In the genomic region with DNA sequence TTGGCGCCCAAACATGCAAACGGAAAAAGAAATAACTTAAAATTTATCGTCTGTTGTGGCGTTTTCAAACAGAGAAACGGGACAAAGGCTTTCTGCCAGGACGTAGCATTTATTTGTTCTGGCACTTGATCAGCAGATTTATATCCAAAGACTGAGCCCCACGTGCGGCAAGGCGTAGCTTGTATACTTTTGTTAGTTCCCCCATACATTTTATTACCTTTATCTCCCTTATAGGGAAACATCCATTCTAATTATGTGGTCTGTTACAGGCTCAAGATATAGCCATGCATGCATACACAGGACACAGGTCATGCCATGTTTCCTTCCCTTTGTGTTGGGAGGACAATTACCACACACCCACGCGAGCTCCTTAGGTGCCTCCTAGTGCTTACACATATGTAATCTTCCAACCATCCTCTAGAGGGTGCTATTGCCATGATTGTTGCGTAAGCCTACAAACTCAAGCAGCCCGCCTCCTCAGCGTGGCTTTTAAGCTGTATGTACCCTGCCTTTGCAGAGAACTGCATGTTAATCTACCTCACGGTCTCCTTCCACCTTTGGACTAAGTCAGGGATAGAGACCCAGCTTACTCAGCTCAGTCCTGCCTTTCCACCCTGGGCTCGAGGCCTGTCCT, we compare ENCODE assay signal across 8 mouse cellular contexts. TPM values are rescaled to one million over a fixed set of nuclear protein-coding genes. Genes with fewer than 3 reads are reported as not detected.
DNase-seq lines count a peak whose midpoint lies in the region; ATAC-seq and TF ChIP-seq lines count a peak whose summit lies in the region.

No protein-coding gene starts in this region.

- no peaks in the 10 kb centered on the region for H3K27me3 ChIP-seq in embryonic facial prominence, embryonic 11.5 days (ENCODE audit: control insufficient read depth, insufficient read depth, low read length)
- no peaks in the 10 kb centered on the region for H3K27me3 ChIP-seq in heart, adult 2 months (ENCODE audit: control insufficient read depth, insufficient read depth, low read length)
- H3K27me3 ChIP-seq in limb, embryonic 12.5 days, result peaks cover 4% of the 10 kb centered on the region
- H3K27me3 ChIP-seq in midbrain, embryonic 14.5 days (ENCODE audit: control insufficient read depth, insufficient read depth, low read length), result peaks cover 2% of the 10 kb centered on the region; the same call in 1 of the 2 replicates
- H3K27me3 ChIP-seq in spleen, adult 2 months (ENCODE audit: control insufficient read depth, insufficient read depth, low read length), result no peaks in the 10 kb centered on the region

- no peak overlapping the region for H3K4me2 ChIP-seq in embryonic facial prominence, embryonic 11.5 days (ENCODE audit: low read depth, low read length)
- H3K4me2 ChIP-seq in limb, embryonic 12.5 days, result peak overlapping the region; percentile 39
- no peak overlapping the region for H3K4me2 ChIP-seq in midbrain, embryonic 14.5 days (ENCODE audit: low read length)

- H3K79me2 ChIP-seq in heart, adult 2 months (replicated peaks; ENCODE audit: control insufficient read depth, insufficient read depth, low read length), result no peaks in the 10 kb centered on the region

- H3K9me3 ChIP-seq in embryonic facial prominence, embryonic 11.5 days (replicated peaks; ENCODE audit: control insufficient read depth, low read length), result no peaks in the 10 kb centered on the region
- H3K9me3 ChIP-seq in limb, embryonic 12.5 days, result no peaks in the 10 kb centered on the region
- H3K9me3 ChIP-seq in midbrain, embryonic 14.5 days (ENCODE audit: control insufficient read depth, low read length), result no peaks in the 10 kb centered on the region

- H3K36me3 ChIP-seq in embryonic facial prominence, embryonic 11.5 days (replicated peaks; ENCODE audit: control insufficient read depth, insufficient read depth, low read depth, low read length), result no peaks in the 10 kb centered on the region
- no peaks in the 10 kb centered on the region for H3K36me3 ChIP-seq in heart, adult 2 months (ENCODE audit: control insufficient read depth, insufficient read depth, low read length)
- H3K36me3 ChIP-seq in limb, embryonic 12.5 days, result no peaks in the 10 kb centered on the region
- no peaks in the 10 kb centered on the region for H3K36me3 ChIP-seq in midbrain, embryonic 14.5 days (ENCODE audit: control insufficient read depth, insufficient read depth, low read length)
- H3K36me3 ChIP-seq in spleen, adult 2 months (ENCODE audit: control insufficient read depth, insufficient read depth, low read length), result no peaks in the 10 kb centered on the region

- TF ChIP-seq EP300 in heart, adult 2 months (IDR thresholded peaks at IDR 0.05; ENCODE audit: insufficient read depth, low read depth, low read length), result 0 out of 2 replicates have a peak, but pooled peaks have one; percentile 69

- H3K27ac ChIP-seq in embryonic facial prominence, embryonic 11.5 days (replicated peaks; ENCODE audit: low read depth, low read length), result no peak overlapping the region
- H3K27ac ChIP-seq in heart, adult 2 months, result no peak overlapping the region
- H3K27ac ChIP-seq in limb, embryonic 12.5 days, result no peak overlapping the region
- H3K27ac ChIP-seq in midbrain, embryonic 14.5 days (replicated peaks; ENCODE audit: low read depth, low read length), result no peak overlapping the region
- no peak overlapping the region for H3K27ac ChIP-seq in spleen, adult 2 months (ENCODE audit: insufficient read depth, low read length)

- H3K4me3 ChIP-seq in embryonic facial prominence, embryonic 11.5 days (ENCODE audit: low read depth, low read length), result no peak overlapping the region
- no peak overlapping the region for H3K4me3 ChIP-seq in heart, adult 2 months
- no peak overlapping the region for H3K4me3 ChIP-seq in limb, embryonic 12.5 days (replicated peaks)
- H3K4me3 ChIP-seq in midbrain, embryonic 14.5 days (replicated peaks; ENCODE audit: low read depth, low read length), result no peak overlapping the region
- no peak overlapping the region for H3K4me3 ChIP-seq in spleen, adult 2 months (ENCODE audit: extremely low read depth, insufficient read depth, insufficient read length)

- TF ChIP-seq CTCF in heart, adult 2 months (IDR thresholded peaks at IDR 0.05), result peak; percentile 95
- peak; percentile 56; the same call in 1 of the 2 replicates for TF ChIP-seq CTCF in spleen, adult 2 months (IDR thresholded peaks at IDR 0.05; ENCODE audit: extremely low read depth, insufficient read depth, insufficient read length, insufficient replicate concordance)

- DNase-seq in 416B (ENCODE audit: low read depth), result peak; percentile 93
- peak; percentile 34 for DNase-seq in adrenal gland, adult 8-10 months
- peak; percentile 90 for DNase-seq in embryonic facial prominence, embryonic 11.5 days (ENCODE audit: low spot score)
- DNase-seq in heart, adult 2 months, result peak; percentile 52 to 60
- DNase-seq in kidney, adult 9 months, result peak; percentile 80
- peak; percentile 91 for DNase-seq in midbrain, embryonic 14.5 days
- DNase-seq in spleen, adult 2 months (ENCODE audit: low read depth in 1 of 2, low spot score in 2 of 2), result peak; percentile 52 to 76

- 31% methylated on average over 16 of the region's 16 CpGs for WGBS in embryonic facial prominence, embryonic 11.5 days
- WGBS in heart, adult 2 months, result 19% methylated on average over 16 of the region's 16 CpGs
- WGBS in limb, embryonic 12.5 days, result 29% methylated on average over 16 of the region's 16 CpGs
- 35% methylated on average over 16 of the region's 16 CpGs for WGBS in midbrain, embryonic 14.5 days
- 24% methylated on average over 16 of the region's 16 CpGs for WGBS in spleen, adult 2 months

- no peaks in the 10 kb centered on the region for H3K4me1 ChIP-seq in embryonic facial prominence, embryonic 11.5 days (ENCODE audit: control insufficient read depth, insufficient read depth, low read length)
- H3K4me1 ChIP-seq in heart, adult 2 months (ENCODE audit: control insufficient read depth, insufficient read depth, low read length), result peaks cover 1% of the 10 kb centered on the region; the same call in 1 of the 2 replicates
- 0 out of 2 replicates have a peak, but pooled peaks cover 3% of the 10 kb centered on the region for H3K4me1 ChIP-seq in limb, embryonic 12.5 days (replicated peaks)
- H3K4me1 ChIP-seq in midbrain, embryonic 14.5 days (ENCODE audit: control insufficient read depth, insufficient read depth, low read length), result no peaks in the 10 kb centered on the region
- peaks cover 2% of the 10 kb centered on the region; the same call in 1 of the 2 replicates for H3K4me1 ChIP-seq in spleen, adult 2 months (ENCODE audit: control insufficient read depth, insufficient read depth, insufficient read length)

- TF ChIP-seq POLR2A in heart, adult 2 months (IDR thresholded peaks at IDR 0.05; ENCODE audit: insufficient read depth, low read depth, low read length), result no peak
- no peak for TF ChIP-seq POLR2A in spleen, adult 2 months (IDR thresholded peaks at IDR 0.05; ENCODE audit: low read depth, low read length)

- ATAC-seq in embryonic facial prominence, embryonic 11.5 days (replicated peaks; ENCODE audit: insufficient number of reproducible peaks, low FRiP score, low TSS enrichment, low read depth), result peak; percentile 45; the same call in 1 of the 2 replicates
- peak; percentile 64; the same call in 1 of the 2 replicates for ATAC-seq in limb, embryonic 12.5 days (ENCODE audit: insufficient number of reproducible peaks, insufficient read depth, low FRiP score, low TSS enrichment, low read depth)
- peak; percentile 72 for ATAC-seq in midbrain, embryonic 14.5 days (ENCODE audit: low FRiP score, low TSS enrichment)

- intact Hi-C loops in heart, adult 2 months (cut with DNase I), result loop anchor here (2.0 to 5.0 kb wide), 3 partner anchors 68 to 104 kb away; partner anchors contain the start of gene Tmem229b

- no peak overlapping the region for H3K9ac ChIP-seq in embryonic facial prominence, embryonic 11.5 days (replicated peaks; ENCODE audit: low read length)
- H3K9ac ChIP-seq in heart, adult 2 months (ENCODE audit: low read depth, low read length), result no peak overlapping the region
- no peak overlapping the region for H3K9ac ChIP-seq in limb, embryonic 12.5 days (replicated peaks)
- H3K9ac ChIP-seq in midbrain, embryonic 14.5 days (replicated peaks; ENCODE audit: low read length), result no peak overlapping the region

RNA-seq across cellular contexts. Expression of gene Plek2, which starts 12.4 kb away (rescaled TPM):
- under 1 TPM in 1 of 4 experiments, not detected in 3; 0.35 TPM for total RNA-seq in adrenal gland, adult 8-10 months (2022)
- 3.2 and 3.4 TPM in 2 replicates for polyA plus RNA-seq in embryonic facial prominence, embryonic 11.5 days (2014; fragmentation: Nextera tagmentation; extraction: Ambion mirVana)
- total RNA-seq in heart, adult 2 months (2021), result under 1 TPM; 0.27 to 0.29 TPM
- 0.10 and 0.41 TPM in 2 replicates for polyA plus RNA-seq in heart, adult 2 months (2012; rRNA removed)
- 3.7 and 4.5 TPM in 2 replicates for polyA plus RNA-seq in limb, embryonic 12.5 days (2016; fragmentation: Nextera tagmentation; extraction: Ambion mirVana)
- polyA plus RNA-seq in midbrain, embryonic 14.5 days (2014; fragmentation: Nextera tagmentation; extraction: Ambion mirVana), result 0.92 and 1.3 TPM in 2 replicates
- 0.54 and 0.94 TPM in 2 replicates for polyA plus RNA-seq in spleen, adult 2 months (2012; rRNA removed)

RNA-seq across cellular contexts. Expression of gene Eif2s1, which starts 57.6 kb away (rescaled TPM):
- total RNA-seq in adrenal gland, adult 8-10 months (2022), result 10 to 100 TPM; 70.3 to 98.8 (median 78.4) TPM
- 289 and 292 TPM in 2 replicates for polyA plus RNA-seq in embryonic facial prominence, embryonic 11.5 days (2014; fragmentation: Nextera tagmentation; extraction: Ambion mirVana)
- total RNA-seq in heart, adult 2 months (2021), result 10 to 100 TPM; 54.6 to 55.0 TPM
- polyA plus RNA-seq in heart, adult 2 months (2012; rRNA removed), result 11.8 and 21.2 TPM in 2 replicates
- 213 and 228 TPM in 2 replicates for polyA plus RNA-seq in limb, embryonic 12.5 days (2016; fragmentation: Nextera tagmentation; extraction: Ambion mirVana)
- 132 and 143 TPM in 2 replicates for polyA plus RNA-seq in midbrain, embryonic 14.5 days (2014; fragmentation: Nextera tagmentation; extraction: Ambion mirVana)
- polyA plus RNA-seq in spleen, adult 2 months (2012; rRNA removed), result 5.2 and 6.0 TPM in 2 replicates

RNA-seq across cellular contexts. Expression of gene Atp6v1d, which starts 57.8 kb away (rescaled TPM):
- total RNA-seq in adrenal gland, adult 8-10 months (2022), result 100 to 1,000 TPM in 1 of 4 experiments, 10 to 100 TPM in 3; 70.1 to 102 (median 92.1) TPM
- 93.7 and 109 TPM in 2 replicates for polyA plus RNA-seq in embryonic facial prominence, embryonic 11.5 days (2014; fragmentation: Nextera tagmentation; extraction: Ambion mirVana)
- 10 to 100 TPM; 72.8 to 79.8 TPM for total RNA-seq in heart, adult 2 months (2021)
- 31.8 and 64.5 TPM in 2 replicates for polyA plus RNA-seq in heart, adult 2 months (2012; rRNA removed)
- polyA plus RNA-seq in limb, embryonic 12.5 days (2016; fragmentation: Nextera tagmentation; extraction: Ambion mirVana), result 64.6 and 67.4 TPM in 2 replicates
- polyA plus RNA-seq in midbrain, embryonic 14.5 days (2014; fragmentation: Nextera tagmentation; extraction: Ambion mirVana), result 141 and 165 TPM in 2 replicates
- 4.4 and 6.8 TPM in 2 replicates for polyA plus RNA-seq in spleen, adult 2 months (2012; rRNA removed)

Comparison
In these comparisons a context has a peak if more than half of its experiments do, and no peak if none do; other contexts are left out.
1. DNase-seq: peak in every context shown above with its lines; median percentile 93 in 416B; 91 in midbrain, embryonic 14.5 days; 90 in embryonic facial prominence, embryonic 11.5 days; 80 in kidney, adult 9 months; 64 in spleen, adult 2 months; 56 in heart, adult 2 months; 34 in adrenal gland, adult 8-10 months.